Comparison of ENCODE assay signal across 8 mouse cellular contexts in the genomic region with DNA sequence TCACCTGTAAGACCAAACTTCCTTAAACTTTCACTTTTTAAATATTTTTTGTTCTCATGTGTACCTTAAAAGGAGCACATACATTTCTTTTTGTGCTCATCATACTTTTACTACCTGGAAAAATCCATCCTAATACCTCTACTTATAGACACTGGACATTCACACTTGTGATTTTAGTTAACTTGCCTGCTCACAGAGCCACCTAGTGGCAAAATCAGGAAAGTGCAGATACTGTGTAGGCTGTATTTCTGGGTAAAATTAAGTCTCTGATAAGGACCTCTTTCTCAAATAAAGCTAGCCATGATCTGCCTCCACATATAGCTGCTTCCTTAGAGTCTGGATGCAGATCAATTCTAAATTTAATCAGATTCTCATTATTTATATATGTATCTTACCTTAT.
A peak's percentile ranks its signal among the peaks of the same experiment; 100 is the strongest.
DNase-seq lines count a peak whose midpoint lies in the region; ATAC-seq and TF ChIP-seq lines count a peak whose summit lies in the region.
"Had no signal": no experiment of that assay in that cellular context is flagged by ENCODE, and none has a peak within 500 bp of the region (broad histone marks: within the 10 kb centered on the region; RNA-seq: fewer than 3 reads in every experiment).

No protein-coding gene starts in this region.

- ATAC-seq in forebrain, embryonic 14.5 days = peak; percentile 21; the same call in 1 of the 2 replicates

- TF ChIP-seq RAD21 in CH12.LX (IDR thresholded peaks at IDR 0.05; ENCODE audit: low read depth, low read length) = peak; percentile 4

- no peak overlapping the region for H3K27ac ChIP-seq in CH12.LX (ENCODE audit: insufficient read depth, low read depth)
- peak overlapping the region; percentile 52; the same call in 1 of the 2 replicates for H3K27ac ChIP-seq in forebrain, embryonic 14.5 days (ENCODE audit: low read depth, low read length)
- H3K27ac ChIP-seq: limb, embryonic 15.5 days had no signal

- H3K79me2 ChIP-seq in CH12.LX (replicated peaks; ENCODE audit: control insufficient read depth, extremely low read depth, insufficient read depth, poor library complexity, severe bottlenecking) = no peaks in the 10 kb centered on the region

- H3K9me3 ChIP-seq in CH12.LX (replicated peaks; ENCODE audit: low read length) = peaks cover 20% of the 10 kb centered on the region
- no peaks in the 10 kb centered on the region for H3K9me3 ChIP-seq in forebrain, embryonic 14.5 days (replicated peaks; ENCODE audit: control insufficient read depth, low read length)
- H3K9me3 ChIP-seq: limb, embryonic 15.5 days had no signal

- peak; percentile 18 for DNase-seq in layer of hippocampus, adult 11-12 months (ENCODE audit: low spot score)
- DNase-seq in layer of hippocampus, postnatal 36 days = no peak
- DNase-seq in CH12.LX (ENCODE audit: extremely low read depth) = peak; percentile 3
- DNase-seq in NIH3T3 (ENCODE audit: low read depth) = peak; percentile 50
- DNase-seq in forebrain, embryonic 14.5 days (ENCODE audit: low spot score) = peak; percentile 48
- peak; percentile 40 for DNase-seq in testis, postnatal 10 days (ENCODE audit: low spot score)
- DNase-seq in frontal cortex, postnatal 10 days (ENCODE audit: low spot score in 2 of 2) = no peak

- in situ Hi-C loops in CH12.LX (cut with MboI; ENCODE audit: low pct_ligation_motif_present, low pct_unique_long_range_greater_than_20kb, low sequenced_read_pairs) = no loop called here

- no peak for TF ChIP-seq EP300 in CH12.LX (IDR thresholded peaks at IDR 0.05; ENCODE audit: low read length)

- peak; percentile 20 to 45; a peak in 2 of 4 replicates for TF ChIP-seq CTCF in CH12.LX (conservative IDR thresholded peaks at IDR 0.05 in 1 of 2, IDR thresholded peaks at IDR 0.05 in 1 of 2; ENCODE audit: low read depth in 2 of 2, low read length in 2 of 2)

- no peak overlapping the region for H3K4me3 ChIP-seq in CH12.LX (replicated peaks in 1 of 3; ENCODE audit: low read depth in 2 of 3, low read length in 2 of 3, poor library complexity in 1 of 3)
- no peak overlapping the region for H3K4me3 ChIP-seq in forebrain, embryonic 14.5 days (ENCODE audit: low read depth, low read length)
- H3K4me3 ChIP-seq: limb, embryonic 15.5 days had no signal

- H3K4me2 ChIP-seq in CH12.LX (ENCODE audit: insufficient read depth, low read depth, poor library complexity, severe bottlenecking) = no peak overlapping the region
- no peak overlapping the region for H3K4me2 ChIP-seq in forebrain, embryonic 14.5 days (ENCODE audit: low read length)
- H3K4me2 ChIP-seq: limb, embryonic 15.5 days had no signal

- H3K27me3 ChIP-seq in CH12.LX (replicated peaks) = no peaks in the 10 kb centered on the region
- no peaks in the 10 kb centered on the region for H3K27me3 ChIP-seq in forebrain, embryonic 14.5 days (replicated peaks; ENCODE audit: control insufficient read depth, insufficient read depth, low read length)
- H3K27me3 ChIP-seq: limb, embryonic 15.5 days had no signal

- no peak for TF ChIP-seq POLR2A in CH12.LX (IDR thresholded peaks at IDR 0.05; ENCODE audit: low read depth, low read length)

- H3K9ac ChIP-seq in CH12.LX (ENCODE audit: insufficient read depth, low read depth) = no peak overlapping the region
- no peak overlapping the region for H3K9ac ChIP-seq in forebrain, embryonic 14.5 days (ENCODE audit: low read length)
- H3K9ac ChIP-seq: limb, embryonic 15.5 days had no signal

- H3K4me1 ChIP-seq in CH12.LX (ENCODE audit: control insufficient read depth in 1 of 2, insufficient read depth in 2 of 2) = no peaks in the 10 kb centered on the region
- no peaks in the 10 kb centered on the region; the same call in 1 of the 2 replicates for H3K4me1 ChIP-seq in forebrain, embryonic 14.5 days (ENCODE audit: control insufficient read depth, insufficient read depth, low read length)
- H3K4me1 ChIP-seq: limb, embryonic 15.5 days had no signal

- dilution Hi-C loops in CH12.LX (cut with MboI; ENCODE audit: extremely low pct_ligation_motif_present, extremely low pct_unique_long_range_greater_than_20kb, low sequenced_read_pairs) = no loop called here

- no peaks in the 10 kb centered on the region for H3K36me3 ChIP-seq in CH12.LX (replicated peaks in 1 of 2; ENCODE audit: control insufficient read depth in 1 of 2, insufficient read depth in 1 of 2, low read length in 1 of 2)
- H3K36me3 ChIP-seq in forebrain, embryonic 14.5 days (ENCODE audit: control insufficient read depth, insufficient read depth, low read length) = no peaks in the 10 kb centered on the region
- H3K36me3 ChIP-seq: limb, embryonic 15.5 days had no signal

TF ChIP-seq in CH12.LX, 34 proteins besides CTCF, POLR2A, EP300 and RAD21:
- TF ChIP-seq TCF12 (IDR thresholded peaks at IDR 0.05; ENCODE audit: low read depth, low read length) = no peak
- TF ChIP-seq USF1 (IDR thresholded peaks at IDR 0.05; ENCODE audit: low read depth, low read length) = no peak
- TF ChIP-seq ELF1 (IDR thresholded peaks at IDR 0.05; ENCODE audit: low read depth, low read length) = no peak
- TF ChIP-seq MXI1 (IDR thresholded peaks at IDR 0.05; ENCODE audit: low read depth, low read length) = no peak
- no peak for TF ChIP-seq IRF4 (IDR thresholded peaks at IDR 0.05; ENCODE audit: low read depth, low read length)
- no peak for TF ChIP-seq PAX5 (IDR thresholded peaks at IDR 0.05; ENCODE audit: low read length)
- no peak for TF ChIP-seq MYC (IDR thresholded peaks at IDR 0.05; ENCODE audit: low read depth, low read length)
- no peak for TF ChIP-seq TBP (conservative IDR thresholded peaks at IDR 0.05; ENCODE audit: low read depth, low read length)
- TF ChIP-seq JUND (conservative IDR thresholded peaks at IDR 0.05; ENCODE audit: low read depth, low read length) = no peak
- no peak for TF ChIP-seq NRF1 (IDR thresholded peaks at IDR 0.05; ENCODE audit: low read depth, low read length)
- TF ChIP-seq SMC3 (IDR thresholded peaks at IDR 0.05; ENCODE audit: low read depth, low read length) = no peak
- no peak for TF ChIP-seq E2F4 (IDR thresholded peaks at IDR 0.05; ENCODE audit: insufficient replicate concordance, low read depth, low read length)
- no peak for TF ChIP-seq POLR2AphosphoS2 (IDR thresholded peaks at IDR 0.05; ENCODE audit: low read depth, low read length)
- no peak for TF ChIP-seq ZC3H11A (IDR thresholded peaks at IDR 0.05; ENCODE audit: low read depth, low read length)
- no peak for TF ChIP-seq GABPA (IDR thresholded peaks at IDR 0.05; ENCODE audit: insufficient replicate concordance, low read depth, low read length)
- TF ChIP-seq MEF2A (IDR thresholded peaks at IDR 0.05; ENCODE audit: borderline replicate concordance, low read depth, low read length) = no peak
- TF ChIP-seq JUN (IDR thresholded peaks at IDR 0.05; ENCODE audit: insufficient read depth, low read depth, low read length) = no peak
- TF ChIP-seq SIN3A (IDR thresholded peaks at IDR 0.05; ENCODE audit: low read length) = no peak
- no peak for TF ChIP-seq ETS1 (conservative IDR thresholded peaks at IDR 0.05; ENCODE audit: low read depth, low read length)
- no peak for TF ChIP-seq ZMIZ1 (IDR thresholded peaks at IDR 0.05; ENCODE audit: low read depth, low read length)

Comparison
In these comparisons a context has a peak if more than half of its experiments do, and no peak if none do; other contexts are left out.
1. DNase-seq: peak in layer of hippocampus, adult 11-12 months (single experiment), CH12.LX (single experiment), NIH3T3 (single experiment), forebrain, embryonic 14.5 days (single experiment) and testis, postnatal 10 days (single experiment); none in layer of hippocampus, postnatal 36 days (0 of 2) and frontal cortex, postnatal 10 days (0 of 2).